Comparison of ENCODE assay signal across 8 mouse cellular contexts in the genomic region with DNA sequence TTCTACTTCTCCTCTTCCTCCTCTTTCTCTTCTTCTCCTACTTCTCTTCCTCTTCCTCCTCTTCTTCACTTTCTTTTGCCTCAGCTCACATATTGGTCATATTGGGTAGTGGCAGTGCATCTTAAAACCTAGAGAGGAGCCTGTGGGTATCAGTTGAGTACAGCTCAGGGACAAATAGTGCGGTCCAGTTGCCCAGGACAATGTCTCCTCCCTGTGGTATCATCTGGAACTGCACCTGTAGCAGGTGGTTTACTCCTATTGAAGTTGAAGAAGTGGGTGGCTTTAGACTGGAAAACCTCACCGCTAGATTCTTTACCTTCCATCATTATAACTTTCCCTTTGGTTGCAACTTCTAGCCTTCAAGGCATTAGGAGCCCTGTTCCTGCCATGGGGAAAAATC. TPM values are rescaled to one million over a fixed set of nuclear protein-coding genes. Genes with fewer than 3 reads are reported as not detected.
DNase-seq lines count a peak whose midpoint lies in the region; ATAC-seq and TF ChIP-seq lines count a peak whose summit lies in the region.

No protein-coding gene starts in this region.

- H3K36me3 ChIP-seq in heart, embryonic 11.5 days (ENCODE audit: control insufficient read depth, insufficient read depth, low read length): no peaks in the 10 kb centered on the region
- H3K36me3 ChIP-seq in ES-Bruce4 (ENCODE audit: control insufficient read depth, insufficient read depth, low read length, poor library complexity, severe bottlenecking): peaks cover 52% of the 10 kb centered on the region

- no peak overlapping the region for H3K9ac ChIP-seq in heart, embryonic 11.5 days (ENCODE audit: low read depth, low read length)
- no peak overlapping the region for H3K9ac ChIP-seq in ES-Bruce4 (ENCODE audit: low read depth, poor library complexity, severe bottlenecking)

- H3K9me3 ChIP-seq in heart, embryonic 11.5 days (replicated peaks; ENCODE audit: control insufficient read depth, low read length): no peaks in the 10 kb centered on the region
- H3K9me3 ChIP-seq in ES-Bruce4 (replicated peaks; ENCODE audit: control insufficient read depth, insufficient read depth, low read length, poor library complexity, severe bottlenecking): no peaks in the 10 kb centered on the region

- peak; percentile 39 to 74 for DNase-seq in heart, adult 18-20 months
- peak; percentile 77 to 83 for DNase-seq in cerebellum, adult 2 months
- DNase-seq in layer of hippocampus, adult 11-12 months (ENCODE audit: low spot score): peak; percentile 77
- peak; percentile 74 for DNase-seq in mesoderm, embryonic 11.5 days (ENCODE audit: low read depth, low spot score)
- DNase-seq in spleen, postnatal 14 days (ENCODE audit: low spot score in 2 of 2): no peak

- H3K4me1 ChIP-seq in heart, embryonic 11.5 days (ENCODE audit: control insufficient read depth, insufficient read depth, low read length): no peaks in the 10 kb centered on the region
- no peaks in the 10 kb centered on the region for H3K4me1 ChIP-seq in ES-Bruce4 (ENCODE audit: control insufficient read depth, insufficient read depth, low read length)
- H3K4me1 ChIP-seq in cerebellum, adult 2 months (ENCODE audit: control insufficient read depth, insufficient read depth, low read length): peaks cover 33% of the 10 kb centered on the region

- H3K27me3 ChIP-seq in heart, embryonic 11.5 days (ENCODE audit: control insufficient read depth, insufficient read depth, low read length): no peaks in the 10 kb centered on the region
- no peaks in the 10 kb centered on the region for H3K27me3 ChIP-seq in ES-Bruce4 (ENCODE audit: control insufficient read depth, insufficient read depth, low read length, poor library complexity, severe bottlenecking)
- H3K27me3 ChIP-seq in cerebellum, adult 2 months (ENCODE audit: control insufficient read depth, insufficient read depth, low read length): no peaks in the 10 kb centered on the region

- no peak overlapping the region for H3K27ac ChIP-seq in heart, embryonic 11.5 days (ENCODE audit: low read depth, low read length)
- no peak overlapping the region for H3K27ac ChIP-seq in ES-Bruce4 (ENCODE audit: insufficient read depth, low read length)
- H3K27ac ChIP-seq in cerebellum, adult 2 months (ENCODE audit: insufficient read depth, low read length): no peak overlapping the region

- peak; percentile 49 for TF ChIP-seq CTCF in ES-Bruce4 (IDR thresholded peaks at IDR 0.05; ENCODE audit: low read depth, low read length)
- peak; percentile 91 for TF ChIP-seq CTCF in cerebellum, adult 2 months (IDR thresholded peaks at IDR 0.05; ENCODE audit: borderline replicate concordance, insufficient read depth, low read depth, low read length)

- TF ChIP-seq POLR2A in ES-Bruce4 (IDR thresholded peaks at IDR 0.05; ENCODE audit: insufficient read depth, low read length): no peak
- no peak for TF ChIP-seq POLR2A in cerebellum, adult 2 months (IDR thresholded peaks at IDR 0.05; ENCODE audit: borderline replicate concordance, insufficient read depth, low read length)

- TF ChIP-seq EP300 in ES-Bruce4 (IDR thresholded peaks at IDR 0.05; ENCODE audit: insufficient read depth, low read depth, low read length): no peak

- no peak overlapping the region for H3K4me3 ChIP-seq in heart, embryonic 11.5 days (ENCODE audit: low read depth, low read length)
- no peak overlapping the region for H3K4me3 ChIP-seq in ES-Bruce4 (ENCODE audit: low read depth, low read length)
- H3K4me3 ChIP-seq in cerebellum, adult 2 months (replicated peaks; ENCODE audit: insufficient read depth, low read depth, low read length): no peak overlapping the region

- 40% methylated on average over 2 of the region's 2 CpGs for WGBS in heart, embryonic 11.5 days (ENCODE audit: insufficient replicate concordance)
- 40% methylated on average over 2 of the region's 2 CpGs for WGBS in cerebellum, adult 2 months

- no peak overlapping the region for H3K4me2 ChIP-seq in heart, embryonic 11.5 days

- ATAC-seq in heart, embryonic 11.5 days (replicated peaks; ENCODE audit: insufficient number of reproducible peaks, low FRiP score, low TSS enrichment): no peak
- ATAC-seq in frontal cortex, adult (ENCODE audit: low TSS enrichment): 0 out of 2 replicates have a peak, but pooled peaks have one; percentile 20

RNA-seq across cellular contexts. Expression of a gene that starts 26.9 kb away (rescaled TPM):
- total RNA-seq in heart, adult 18-20 months (2021): 1 to 10 TPM; 3.6 to 3.8 TPM
- polyA plus RNA-seq in heart, embryonic 11.5 days (2014; fragmentation: Nextera tagmentation; extraction: Ambion mirVana): 1.7 and 2.8 TPM in 2 replicates
- 32.2 and 33.3 TPM in 2 replicates for polyA plus RNA-seq in ES-Bruce4 (2011; ENCODE audit: insufficient read depth, insufficient read length, low read depth, missing spikeins)
- 25.7 and 31.6 TPM in 2 replicates for polyA plus RNA-seq in cerebellum, adult 2 months (2012; rRNA removed)

Comparison
In these comparisons a context has a peak if more than half of its experiments do, and no peak if none do; other contexts are left out.
1. DNase-seq: peak in heart, adult 18-20 months (2 of 2), cerebellum, adult 2 months (2 of 2), layer of hippocampus, adult 11-12 months (single experiment) and mesoderm, embryonic 11.5 days (single experiment); none in spleen, postnatal 14 days (0 of 2).